Mouse (Mus musculus): ENCODE data around the gene Mrln. TPM values are rescaled to one million over a fixed set of nuclear protein-coding genes. Genes with fewer than 3 reads are reported as not detected.

Mrln gene
- not detected for polyA plus RNA-seq (2017; shearing (Covaris generic))

GRCm38 (mm10) chr10:70204505-70205399 lies at the start of gene Mrln:
Mrln (plus strand) TSS chr10:70204664.

GRCm38 (mm10) chr10:70244921-70245558 lies 40.6 kb downstream of the Mrln start, which contains the start of gene Slc16a9:
Slc16a9 (plus strand) TSS chr10:70245100.

Other genes starting within 250 kb of the Mrln start
- gene Ccdc6, start 107.5 kb upstream of the Mrln start, polyA plus RNA-seq (2017; shearing (Covaris generic)) = 22.1 TPM
- gene Slc16a9, start 40.4 kb downstream of the Mrln start, polyA plus RNA-seq (2017; shearing (Covaris generic)) = not detected
- not detected for gene Fam13c, start 235.8 kb downstream of the Mrln start, polyA plus RNA-seq (2017; shearing (Covaris generic))

Measured in naive thymus-derived CD4-positive, alpha-beta T cell, adult 5 months (primary cell).